Mouse (Mus musculus) retina, postnatal 1 day (tissue): ENCODE measurements around the gene Gipc3.

Experiments
- DNase-seq: peaks from one replicate; pipeline ENCODE4 v3.0.0-alpha.2; 2012

Gene Gipc3

GRCm38 (mm10) chr10:81319741-81320549 is 23.1 kb downstream of the Gipc3 start:
- DNase-seq = no peak

- peak; percentile 38 for DNase-seq
These were observed 23.8 kb downstream of the Gipc3 start for GRCm38 (mm10) chr10:81319330-81319699.

GRCm38 (mm10) chr10:81318589-81319329 is 24.3 kb downstream of the Gipc3 start:
- DNase-seq = no peak

DNA sequence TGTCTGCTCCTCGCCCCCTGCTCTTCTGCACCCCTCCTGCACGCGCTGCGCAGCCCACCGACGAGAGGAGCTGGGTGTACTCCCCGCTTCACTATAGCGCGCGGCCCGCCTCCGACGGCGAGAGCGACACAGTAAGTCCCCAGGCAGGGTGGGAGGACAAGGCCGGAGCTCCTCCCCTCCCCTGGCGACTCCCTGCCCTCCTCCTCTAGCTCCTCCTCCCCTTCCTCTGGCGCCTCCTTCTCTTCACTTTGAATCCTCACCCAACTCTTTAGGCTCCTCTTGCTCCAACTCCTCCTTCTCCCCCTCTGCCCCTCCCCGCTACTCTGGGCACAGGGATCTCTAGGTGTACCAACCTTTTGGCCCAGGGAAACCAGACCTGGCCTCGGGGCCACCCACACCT is 25.8 kb downstream of the Gipc3 start:
- DNase-seq = peak; percentile 73

GRCm38 (mm10) chr10:81316338-81317060 is 26.6 kb downstream of the Gipc3 start:
- peak; percentile 63 for DNase-seq

GRCm38 (mm10) chr10:81315587-81315986 is 27.5 kb downstream of the Gipc3 start:
- DNase-seq = no peak

DNA sequence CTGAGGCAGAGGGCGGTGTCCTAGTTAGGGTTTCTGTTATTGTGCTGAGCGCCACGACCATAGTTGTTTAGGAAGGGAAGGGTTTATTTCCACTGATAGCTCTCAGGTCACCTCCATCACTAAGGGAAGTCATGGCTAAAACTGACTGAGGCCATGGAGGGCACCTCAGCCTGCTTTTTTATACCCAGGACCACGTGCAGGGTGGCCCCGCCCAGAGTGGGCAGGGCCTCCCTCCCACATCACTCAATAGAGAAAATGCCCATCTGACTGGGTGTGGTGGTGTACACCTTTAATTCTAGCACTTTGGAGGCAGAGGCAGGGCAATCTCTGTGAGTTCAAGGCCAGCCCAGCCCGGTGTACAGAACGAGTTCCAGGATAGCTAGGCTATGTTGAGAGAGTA is 28.9 kb downstream of the Gipc3 start:
- DNase-seq = no peak

GRCm38 (mm10) chr10:81313581-81313980 is 29.5 kb downstream of the Gipc3 start:
- no peak for DNase-seq

DNA sequence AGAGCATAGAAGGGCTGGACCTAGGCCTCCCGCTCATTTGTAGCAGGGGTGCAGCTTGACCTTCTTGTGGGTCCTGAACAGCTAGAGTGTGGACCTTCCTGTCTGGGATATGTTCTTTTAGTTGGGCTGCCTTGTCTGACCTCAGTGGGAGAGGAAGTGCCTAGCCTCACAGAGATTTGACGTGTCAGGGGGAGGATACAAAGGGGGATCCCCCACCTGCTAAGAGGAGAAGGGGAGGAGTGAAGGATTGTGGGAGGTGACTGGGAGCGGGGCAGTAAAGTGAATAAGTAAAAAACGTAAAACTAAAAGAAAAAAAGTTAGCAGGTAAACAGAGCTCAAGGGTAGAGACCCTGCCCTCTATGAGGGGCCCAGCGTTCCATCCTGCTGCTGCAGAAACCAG is 33.5 kb downstream of the Gipc3 start:
- no peak for DNase-seq

DNA sequence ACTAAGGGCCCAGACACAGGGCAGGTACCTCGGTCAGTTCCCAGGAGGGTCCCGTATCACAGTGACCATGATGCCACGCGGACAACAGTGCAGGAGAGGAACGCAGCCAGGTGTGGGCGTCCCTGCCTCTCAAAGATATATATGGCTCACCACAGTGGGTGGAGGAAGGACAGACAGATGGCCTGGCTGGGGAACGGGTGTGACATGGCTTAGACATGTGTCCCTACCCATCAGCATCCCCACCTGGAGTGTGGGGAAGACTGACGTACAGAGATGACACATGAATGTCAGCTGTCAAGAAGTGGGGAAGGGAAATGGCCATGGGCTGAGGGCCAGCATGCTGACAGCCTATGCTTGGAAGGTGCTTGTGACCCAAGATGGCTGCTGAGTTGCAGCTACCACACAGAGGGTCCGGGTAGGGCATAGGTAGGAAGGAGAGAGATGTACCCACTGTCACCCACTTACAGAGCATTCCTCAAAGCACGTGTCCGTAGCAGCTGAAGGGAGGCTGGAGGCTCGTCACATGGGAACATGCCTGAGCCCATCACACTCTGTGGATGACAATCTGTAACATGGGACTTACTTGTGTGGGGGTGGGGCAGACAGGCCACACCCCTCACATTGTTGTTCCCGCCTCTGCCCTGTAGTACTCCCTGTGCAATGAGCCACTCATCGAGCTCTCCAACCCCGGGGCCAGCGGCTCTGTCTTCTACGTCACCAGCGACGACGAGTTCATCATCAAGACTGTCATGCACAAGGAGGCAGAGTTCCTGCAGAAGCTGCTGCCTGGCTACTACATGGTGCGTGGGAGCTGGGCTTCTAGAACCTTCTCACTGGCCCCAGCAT is 36.0 kb downstream of the Gipc3 start:
- no peak for DNase-seq

- DNase-seq = no peak
These were observed 36.8 kb downstream of the Gipc3 start for GRCm38 (mm10) chr10:81306173-81306668.

DNA sequence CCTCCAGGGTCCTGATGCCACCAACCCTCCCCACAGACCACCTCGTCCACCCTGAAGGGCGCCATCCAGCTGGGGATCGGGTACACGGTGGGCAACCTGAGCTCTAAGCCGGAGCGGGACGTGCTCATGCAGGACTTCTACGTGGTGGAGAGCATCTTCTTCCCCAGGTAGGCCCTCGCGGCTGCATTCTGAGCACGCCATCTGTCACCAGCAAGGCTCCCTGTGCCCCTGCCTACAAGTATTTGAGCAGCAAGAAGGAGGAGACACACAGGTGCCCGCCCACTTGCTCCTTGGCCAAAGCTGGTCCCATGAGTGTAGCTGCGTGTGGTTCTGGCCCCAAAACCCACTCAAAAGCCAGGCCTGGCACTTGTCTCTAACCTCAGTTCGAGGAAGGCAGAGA is 37.4 kb downstream of the Gipc3 start:
- DNase-seq = no peak

GRCm38 (mm10) chr10:81304597-81305238 is 38.3 kb downstream of the Gipc3 start:
- DNase-seq = peak; percentile 76

GRCm38 (mm10) chr10:81303761-81304160 is 39.3 kb downstream of the Gipc3 start:
- no peak for DNase-seq

DNA sequence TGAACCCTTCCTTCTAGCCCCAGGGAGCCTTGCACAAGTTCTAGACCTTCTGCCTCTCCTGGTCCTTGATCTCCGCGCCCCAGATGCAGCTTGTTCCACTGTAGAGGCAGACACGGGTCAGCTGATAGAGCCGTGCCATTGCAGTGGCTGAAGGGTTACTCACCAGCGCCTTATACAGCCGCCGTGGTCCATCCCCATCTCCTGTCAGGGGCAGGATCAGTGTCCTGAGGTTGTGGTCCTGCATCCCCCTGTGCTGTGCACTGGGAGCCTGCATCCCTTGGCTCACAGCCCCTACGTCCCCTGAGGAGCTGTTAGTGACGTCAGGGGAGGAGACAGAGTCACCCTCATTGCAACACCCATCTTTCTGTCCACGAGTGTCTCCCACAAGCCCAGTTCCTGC is 39.8 kb downstream of the Gipc3 start:
- no peak for DNase-seq

DNA sequence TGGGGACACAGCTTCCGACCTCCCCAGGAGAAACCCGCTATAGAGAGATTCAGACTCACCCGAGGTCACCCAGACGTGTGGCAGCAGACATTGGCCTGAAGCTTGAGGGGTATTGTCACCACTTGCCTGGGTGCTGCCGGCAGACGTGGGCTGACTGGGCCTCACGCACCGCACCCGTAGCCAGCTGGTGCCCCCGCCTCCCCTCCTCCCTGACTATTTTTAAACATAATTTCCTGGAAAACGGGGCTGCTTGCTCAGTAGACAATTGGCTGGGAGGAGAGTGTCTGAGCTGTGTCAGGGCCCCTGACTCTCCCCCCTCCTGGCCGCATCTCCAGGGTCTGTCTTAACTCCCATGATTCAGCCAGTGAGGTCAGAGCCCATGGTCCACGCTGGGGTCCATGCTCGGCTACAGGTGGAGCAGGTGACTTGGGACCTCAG is 40.3 kb downstream of the Gipc3 start:
- no peak for DNase-seq

GRCm38 (mm10) chr10:81302288-81302687 is 40.8 kb downstream of the Gipc3 start:
- DNase-seq = no peak

DNA sequence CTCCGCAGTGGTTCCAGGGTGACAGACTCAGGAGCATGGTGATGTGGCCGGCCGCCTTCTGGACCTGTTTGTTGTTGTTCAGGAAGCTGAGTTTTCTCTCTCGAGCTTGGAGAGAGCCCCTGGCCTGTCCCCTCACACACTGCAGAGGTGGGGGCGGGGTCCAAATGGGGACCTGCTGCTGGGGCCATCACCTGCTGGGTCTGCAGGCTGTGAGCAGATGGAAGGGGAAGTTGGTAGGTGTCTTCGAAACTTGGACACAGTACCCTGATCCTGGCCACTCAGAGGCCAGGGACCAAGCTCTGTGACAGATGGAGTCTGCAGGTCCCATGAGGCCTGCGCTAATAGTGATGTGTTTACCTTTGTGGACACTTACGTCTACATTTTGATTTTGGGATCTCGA is 41.7 kb downstream of the Gipc3 start:
- no peak for DNase-seq

DNA sequence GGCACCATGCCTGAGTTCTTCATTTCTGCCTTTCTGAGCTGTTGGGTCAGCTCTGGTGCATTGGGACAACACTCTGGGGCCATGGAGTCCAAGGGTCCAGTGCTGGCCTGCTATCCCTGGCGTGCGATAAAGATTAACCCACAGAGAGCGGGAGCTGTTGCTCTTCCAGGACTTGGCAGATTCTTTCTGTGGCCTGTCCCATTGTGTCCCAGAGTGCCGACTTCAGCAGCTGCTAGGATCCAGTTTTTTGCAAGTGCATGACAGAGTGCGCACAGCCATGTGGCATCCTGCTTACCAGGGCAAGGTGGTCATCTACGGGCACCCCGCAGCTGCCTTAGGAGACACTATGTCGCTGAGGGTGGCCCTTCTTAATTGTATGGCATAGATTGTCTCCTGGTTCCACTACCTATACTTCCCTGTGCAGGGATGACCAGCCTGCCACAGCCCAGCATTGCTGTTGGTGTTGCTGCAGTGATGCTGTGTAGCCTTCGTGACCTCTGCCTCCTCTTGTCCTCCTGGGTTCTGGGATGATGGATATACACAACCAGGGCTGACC is 42.6 kb downstream of the Gipc3 start:
- DNase-seq = no peak

DNA sequence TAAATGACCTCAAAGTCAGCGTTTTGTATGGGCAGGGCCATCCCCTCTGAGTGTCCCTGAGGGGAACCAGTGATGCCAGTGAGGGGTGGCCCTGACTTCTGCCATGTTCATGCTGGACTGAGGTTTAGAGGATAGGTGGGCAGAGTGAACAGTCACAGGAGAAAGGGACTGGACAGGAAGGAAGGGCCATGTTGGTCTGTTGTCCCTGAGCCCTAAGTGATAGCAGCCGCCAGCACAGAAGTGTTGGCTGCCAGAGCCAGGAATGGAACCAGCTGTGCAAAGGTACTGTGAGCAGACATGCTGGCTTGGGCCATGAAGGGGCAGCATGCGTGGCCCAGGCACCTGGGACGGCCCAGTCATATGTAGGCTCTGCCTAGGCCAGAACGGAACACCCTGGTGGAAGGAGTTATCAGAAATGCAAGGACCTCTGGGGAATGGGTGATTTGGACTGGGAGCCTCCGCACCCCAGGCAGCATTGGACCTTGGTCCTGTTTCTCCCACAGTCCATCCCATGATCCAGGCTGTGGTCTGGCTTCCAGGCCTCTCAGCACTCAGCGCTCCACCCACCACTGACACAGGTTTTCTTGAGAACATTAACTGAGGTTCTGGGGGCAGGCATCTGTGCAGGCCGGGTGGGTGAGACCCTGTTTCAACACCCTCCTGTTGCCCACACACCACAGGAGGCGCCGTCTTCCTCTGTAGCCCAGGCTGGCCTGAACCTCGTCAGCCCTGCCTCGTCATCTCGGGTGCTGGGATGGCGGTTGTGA is 43.3 kb downstream of the Gipc3 start:
- no peak for DNase-seq
